Comparison of ENCODE assay signal across 17 mouse cellular contexts in genomic region chr12:106295596-106295995, GRCm38 (mm10).
"Had no signal": no experiment of that assay in that cellular context is flagged by ENCODE, and none has a peak within 500 bp of the region (broad histone marks: within the 10 kb centered on the region; RNA-seq: fewer than 3 reads in every experiment).

No protein-coding gene starts in this region.

- H3K4me3 ChIP-seq: left cerebral cortex, adult 2 months; limb, embryonic 12.5 days; liver, embryonic 12.5 days; liver, embryonic 15.5 days; midbrain, embryonic 13.5 days; myocyte had no signal

- H3K27ac ChIP-seq: left cerebral cortex, adult 2 months; limb, embryonic 12.5 days; liver, embryonic 12.5 days; liver, embryonic 15.5 days; macrophage; midbrain, embryonic 13.5 days had no signal

- H3K4me1 ChIP-seq: limb, embryonic 12.5 days; liver, embryonic 12.5 days; liver, embryonic 15.5 days; midbrain, embryonic 13.5 days had no signal

- H3K36me3 ChIP-seq: limb, embryonic 12.5 days; liver, embryonic 12.5 days; liver, embryonic 15.5 days; midbrain, embryonic 13.5 days had no signal

- H3K4me2 ChIP-seq: limb, embryonic 12.5 days; liver, embryonic 12.5 days; liver, embryonic 15.5 days; midbrain, embryonic 13.5 days had no signal

- H3K9me3 ChIP-seq: limb, embryonic 12.5 days; liver, embryonic 12.5 days; liver, embryonic 15.5 days; midbrain, embryonic 13.5 days had no signal

- H3K9ac ChIP-seq: limb, embryonic 12.5 days; liver, embryonic 12.5 days; liver, embryonic 15.5 days; midbrain, embryonic 13.5 days had no signal

- DNase-seq: kidney, adult 2 months; kidney, postnatal 10 days; kidney, postnatal 36 days; layer of hippocampus, postnatal 36 days; liver; lung, adult 18-20 months; lung, postnatal 14 days; thymus, adult 18-20 months; thymus, postnatal 4 days had no signal

- ATAC-seq: liver, embryonic 12.5 days; midbrain, embryonic 13.5 days; midbrain, embryonic 16.5 days had no signal

- H3K27me3 ChIP-seq: limb, embryonic 12.5 days; liver, embryonic 12.5 days; liver, embryonic 15.5 days; midbrain, embryonic 13.5 days had no signal
